Mouse (Mus musculus) heart, embryonic 14.5 days (tissue): ENCODE data around the gene Dcaf15. TPM values are rescaled to one million over a fixed set of nuclear protein-coding genes. Genes with fewer than 3 reads are reported as not detected.

Experiments used
- ATAC-seq: fragments of 200-750 bp; cut with Nextera tagmentation; 2 replicates; pipeline ENCODE4 v1.8.0; 2017; ENCODE audit warnings: low read depth, moderate TSS enrichment; ENCODE audit not compliant: insufficient number of reproducible peaks, insufficient read depth, low FRiP score
- H3K27ac ChIP-seq, 2 experiments: fragments of 200-500 bp in 1 of 2; fragments of 300-500 bp in 1 of 2; sonication (generic) in 1 of 2; replicated peaks in 1 of 2; 2 replicates each; pipeline ENCODE4 v1.5.1; 2012 to 2014; ENCODE audit warnings: low read depth in 2 of 2, low read length in 2 of 2, control low read depth in 1 of 2, mild to moderate bottlenecking in 1 of 2, mixed read lengths in 1 of 2; ENCODE audit not compliant: control insufficient read depth in 1 of 2, insufficient read depth in 1 of 2
- H3K27me3 ChIP-seq: fragments of 300-500 bp; sonication (generic); 2 replicates; pipeline ENCODE4 v1.6.1; 2014; ENCODE audit warnings: mild to moderate bottlenecking, low read length, control low read depth; ENCODE audit not compliant: control insufficient read depth, insufficient read depth
- H3K36me3 ChIP-seq: fragments of 300-500 bp; sonication (generic); 2 replicates; pipeline ENCODE4 v1.6.1; 2014; ENCODE audit warnings: mild to moderate bottlenecking, control low read depth, low read length, mixed read lengths; ENCODE audit not compliant: control insufficient read depth, insufficient read depth
- H3K4me1 ChIP-seq, 2 experiments: fragments of 200-500 bp in 1 of 2; fragments of 300-500 bp in 1 of 2; sonication (generic) in 1 of 2; 2 replicates each; pipeline ENCODE4 v1.6.1; 2012 to 2014; ENCODE audit warnings: low read length in 2 of 2, control low read depth in 1 of 2, mixed read lengths in 1 of 2; ENCODE audit not compliant: control insufficient read depth in 2 of 2, insufficient read depth in 2 of 2
- H3K4me2 ChIP-seq: fragments of 300-500 bp; sonication (generic); 2 replicates; pipeline ENCODE4 v1.6.1; 2014; ENCODE audit warnings: mild to moderate bottlenecking, low read length
- H3K4me3 ChIP-seq, 2 experiments: fragments of 200-500 bp in 1 of 2; fragments of 300-500 bp in 1 of 2; sonication (generic) in 1 of 2; 2 replicates each; pipeline ENCODE4 v1.5.1; 2012 to 2014; ENCODE audit warnings: low read length in 2 of 2, mild to moderate bottlenecking in 2 of 2, control low read depth in 1 of 2, low read depth in 1 of 2, moderate library complexity in 1 of 2; ENCODE audit not compliant: control insufficient read depth in 1 of 2, insufficient read depth in 1 of 2
- H3K9ac ChIP-seq: fragments of 300-500 bp; sonication (generic); 2 replicates; pipeline ENCODE4 v1.6.1; 2014; ENCODE audit warnings: mild to moderate bottlenecking, low read length
- H3K9me3 ChIP-seq: fragments of 300-500 bp; sonication (generic); 2 replicates; pipeline ENCODE4 v1.6.1; 2016; ENCODE audit warnings: low read length, control low read depth; ENCODE audit not compliant: control insufficient read depth
- WGBS: fragments of 180-500 bp; shearing (Covaris S2); extraction: QIAGEN DNeasy Blood & Tissue Kit; methylation state at CpG from one replicate; pipeline ENCODE4 v1.1.7; 2014; 5-methylcytosine and 5-hydroxymethylcytosine counted together
- polyA plus RNA-seq: library from polyadenylated mRNA; unstranded; fragments of >200 nt; fragmentation: Nextera tagmentation; extraction: Ambion mirVana; gene quantifications from 2 replicates; pipeline ENCODE4 v1.2.1, GENCODE M21; 2014

Gene Dcaf15
- polyA plus RNA-seq, 1 experiment from 2014 or later: 6.4 TPM

DNA sequence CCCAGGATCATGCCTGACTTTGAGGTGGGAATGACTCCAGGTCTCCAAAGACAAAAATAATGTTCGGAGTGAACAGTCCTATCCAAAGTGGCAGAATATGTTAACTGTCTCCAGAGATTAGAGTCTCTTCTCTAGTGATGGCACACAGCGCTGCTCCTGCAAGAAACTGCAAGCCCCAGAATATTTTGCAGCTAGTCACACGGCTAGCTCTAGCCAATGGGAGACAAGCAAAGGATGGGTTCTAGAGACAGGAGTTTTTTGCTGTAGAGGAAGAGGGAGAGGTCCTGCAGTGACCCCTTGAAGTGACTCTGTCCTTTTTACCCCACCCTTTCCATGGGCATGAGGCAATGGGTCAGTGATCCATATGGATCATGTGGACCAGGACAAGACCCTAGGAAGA lies 33.3 kb upstream of the Dcaf15 start:
- H3K27me3 ChIP-seq: no peaks in the 10 kb centered on the region
- 86% methylated on average over 3 of the region's 3 CpGs for WGBS

DNA sequence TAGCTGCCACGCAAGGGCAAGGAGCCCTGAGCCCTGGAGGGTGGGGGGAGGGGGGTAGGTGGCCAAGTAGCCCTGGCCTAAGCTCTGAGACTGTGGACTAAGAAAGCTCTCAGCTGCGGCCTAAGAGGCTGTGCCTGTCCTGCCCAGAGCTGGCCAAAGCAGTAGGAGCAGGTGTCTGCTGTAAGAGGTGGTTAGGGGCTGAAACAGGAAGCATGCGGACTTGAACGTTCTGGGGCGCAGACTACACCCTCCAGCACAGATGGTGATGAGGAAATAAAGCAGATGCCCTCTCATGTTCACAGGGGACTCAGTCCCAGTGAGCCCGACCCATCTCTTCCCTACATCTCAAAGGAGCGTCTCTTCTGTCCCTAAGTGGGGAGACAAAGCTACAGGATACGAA lies 27.7 kb upstream of the Dcaf15 start:
- Histone ChIP-seq H3K9ac (no peak overlapping the region), H3K27ac (no peak overlapping the region), H3K4me3 (no peak overlapping the region), H3K36me3 (peaks cover 54% of the 10 kb centered on the region), H3K4me2 (no peak overlapping the region), H3K27me3 (peaks cover 8% of the 10 kb centered on the region; the same call in 1 of the 2 replicates), H3K9me3 (no peaks in the 10 kb centered on the region), H3K4me1 (no peaks in the 10 kb centered on the region)
- ATAC-seq: no peak
- 70% methylated on average over 8 of the region's 8 CpGs for WGBS

More for the DNA sequence above, 33.3 kb upstream of the Dcaf15 start:
- no peak overlapping the region for H3K4me2 ChIP-seq
- H3K4me1 ChIP-seq: no peaks in the 10 kb centered on the region
- no peak for ATAC-seq
- H3K4me3 ChIP-seq: no peak overlapping the region
- H3K27ac ChIP-seq: no peak overlapping the region
- peaks cover 99% of the 10 kb centered on the region for H3K36me3 ChIP-seq
- H3K9me3 ChIP-seq: no peaks in the 10 kb centered on the region
- H3K9ac ChIP-seq: no peak overlapping the region

GRCm38 (mm10) chr8:84130806-84131205 lies 26.2 kb upstream of the Dcaf15 start:
- 43% methylated on average over 30 of the region's 30 CpGs for WGBS
- Histone ChIP-seq H3K4me1 (no peaks in the 10 kb centered on the region), H3K4me3 (no peak overlapping the region), H3K9me3 (no peaks in the 10 kb centered on the region), H3K9ac (no peak overlapping the region), H3K27ac (no peak overlapping the region), H3K36me3 (peaks cover 40% of the 10 kb centered on the region), H3K4me2 (no peak overlapping the region), H3K27me3 (peaks cover 8% of the 10 kb centered on the region; the same call in 1 of the 2 replicates)
- ATAC-seq: no peak

GRCm38 (mm10) chr8:84128277-84128676 lies 23.7 kb upstream of the Dcaf15 start:
- 54% methylated on average over 8 of the region's 8 CpGs for WGBS
- Histone ChIP-seq H3K9ac (no peak overlapping the region), H3K9me3 (no peaks in the 10 kb centered on the region), H3K4me1 (no peaks in the 10 kb centered on the region), H3K4me2 (no peak overlapping the region), H3K4me3 (no peak overlapping the region), H3K36me3 (peaks cover 15% of the 10 kb centered on the region), H3K27me3 (peaks cover 8% of the 10 kb centered on the region; the same call in 1 of the 2 replicates), H3K27ac (no peak overlapping the region)
- ATAC-seq: no peak

DNA sequence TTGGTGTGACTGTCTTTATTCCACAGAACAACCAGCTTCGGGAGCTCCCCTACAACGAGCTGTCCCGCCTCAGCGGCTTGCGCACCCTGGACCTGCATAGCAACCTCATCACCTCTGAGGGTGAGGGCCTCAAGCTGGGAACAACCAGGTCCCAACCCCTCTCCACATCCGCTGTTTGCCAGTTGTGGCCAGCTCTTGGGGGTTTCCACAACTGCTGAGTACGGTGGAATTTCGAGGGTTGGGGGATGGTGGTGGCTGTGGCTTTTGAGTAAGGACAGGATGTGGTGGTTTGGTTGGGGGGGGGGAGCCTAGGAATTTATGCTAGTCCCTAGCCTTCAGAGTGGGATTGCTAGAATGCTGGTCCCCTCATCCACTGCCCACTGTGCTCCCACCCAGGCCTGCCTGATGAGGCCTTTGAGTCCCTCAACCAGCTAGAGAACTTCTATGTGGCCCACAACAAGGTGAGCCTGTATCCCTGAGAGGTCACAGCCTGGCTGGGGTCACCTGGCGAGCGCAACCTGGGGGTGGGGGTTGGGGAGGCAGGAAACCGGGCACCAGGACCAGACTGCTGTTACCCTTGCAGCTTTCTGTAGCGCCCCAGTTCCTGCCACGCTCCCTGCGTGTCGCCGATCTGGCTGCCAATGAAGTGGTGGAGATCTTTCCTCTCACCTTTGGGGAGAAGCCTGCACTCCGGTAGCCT lies 22.8 kb upstream of the Dcaf15 start:
- Histone ChIP-seq H3K9ac (no peak overlapping the region), H3K4me3 (no peak overlapping the region)
- WGBS: 54% methylated on average over 17 of the region's 17 CpGs

GRCm38 (mm10) chr8:84126742-84127141 lies 22.2 kb upstream of the Dcaf15 start:
- peaks cover 8% of the 10 kb centered on the region; the same call in 1 of the 2 replicates for H3K27me3 ChIP-seq
- no peak overlapping the region for H3K4me3 ChIP-seq
- 60% methylated on average over 2 of the region's 2 CpGs for WGBS
- no peak for ATAC-seq
- H3K4me2 ChIP-seq: no peak overlapping the region
- no peak overlapping the region for H3K27ac ChIP-seq
- H3K9ac ChIP-seq: no peak overlapping the region
- no peaks in the 10 kb centered on the region for H3K4me1 ChIP-seq
- H3K36me3 ChIP-seq: no peaks in the 10 kb centered on the region
- no peaks in the 10 kb centered on the region for H3K9me3 ChIP-seq

More for the DNA sequence above, 22.8 kb upstream of the Dcaf15 start:
- Histone ChIP-seq H3K27me3 (peaks cover 8% of the 10 kb centered on the region; the same call in 1 of the 2 replicates), H3K27ac (no peak overlapping the region), H3K36me3 (peaks cover 5% of the 10 kb centered on the region; the same call in 1 of the 2 replicates), H3K4me1 (no peaks in the 10 kb centered on the region), H3K4me2 (no peak overlapping the region), H3K9me3 (no peaks in the 10 kb centered on the region)
- ATAC-seq: no peak

DNA sequence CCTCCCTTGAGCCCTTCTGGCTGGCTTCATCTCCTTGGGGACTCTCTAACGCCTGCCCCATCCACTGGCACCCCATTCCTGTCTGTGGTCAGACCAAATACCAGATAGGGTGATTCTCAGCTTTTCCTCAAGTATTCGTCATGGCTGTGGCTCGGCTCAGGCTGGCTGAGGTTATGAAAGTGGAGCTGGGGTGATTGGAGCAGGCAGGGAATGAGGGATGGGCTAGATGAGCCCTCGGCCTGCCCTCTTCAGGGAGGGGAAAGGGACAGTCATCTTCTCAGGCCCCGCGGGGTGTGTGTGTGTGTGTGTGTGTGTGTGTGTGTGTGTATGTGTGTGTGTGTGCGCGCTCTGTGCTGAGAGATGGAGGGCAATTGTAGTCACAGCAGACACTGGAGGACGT lies 21.1 kb upstream of the Dcaf15 start, which contains the start of gene Podnl1:
Podnl1 (plus strand) TSS at position 334 of the 400 bp plus-strand sequence.
- Histone ChIP-seq H3K4me2 (no peak within 1 kb of the TSS), H3K4me3 (no peak within 1 kb of the TSS), H3K9me3 (no peaks in the 10 kb centered on the region), H3K9ac (no peak within 1 kb of the TSS), H3K27me3 (peaks cover 6% of the 10 kb centered on the region; the same call in 1 of the 2 replicates), H3K27ac (no peak within 1 kb of the TSS), H3K36me3 (no peaks in the 10 kb centered on the region), H3K4me1 (no peaks in the 10 kb centered on the region)
- WGBS: 52% methylated on average over 9 of the region's 9 CpGs
- no peak for ATAC-seq

DNA sequence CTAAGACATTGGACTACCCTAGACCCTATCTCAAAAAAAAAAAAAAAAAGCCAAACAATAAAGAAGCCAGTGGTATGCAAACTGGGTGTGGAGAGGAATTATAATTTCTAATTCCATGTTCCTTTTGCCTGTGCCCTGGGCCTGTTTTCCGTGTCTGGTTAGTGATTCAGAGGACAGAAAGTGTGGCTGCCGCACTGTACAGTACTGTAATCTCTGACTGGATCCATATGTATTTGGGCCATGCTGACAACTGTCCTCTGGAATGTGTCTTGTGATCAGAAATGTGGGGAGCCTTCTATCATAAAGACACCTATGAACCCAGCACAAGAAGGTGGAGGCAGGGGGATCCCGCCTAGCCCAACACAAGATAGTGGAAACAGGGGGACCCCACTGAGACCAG lies 17.6 kb upstream of the Dcaf15 start:
- no peak for ATAC-seq
- WGBS: 73% methylated on average over 3 of the region's 3 CpGs
- Histone ChIP-seq H3K4me2 (no peak overlapping the region), H3K27ac (no peak overlapping the region), H3K9ac (no peak overlapping the region), H3K4me1 (no peaks in the 10 kb centered on the region), H3K27me3 (no peaks in the 10 kb centered on the region), H3K4me3 (no peak overlapping the region), H3K36me3 (no peaks in the 10 kb centered on the region), H3K9me3 (no peaks in the 10 kb centered on the region)
